Mouse (Mus musculus): ENCODE results near the gene Rexo1. TPM values are rescaled to one million over a fixed set of nuclear protein-coding genes. Genes with fewer than 3 reads are reported as not detected.

The Rexo1 gene
- total and polyA plus RNA-seq, 2 experiments from 2014 or later, result 27.6 to 51.0 TPM

- no peaks in the 10 kb centered on the region for H3K27me3 ChIP-seq (ENCODE audit: insufficient read depth, low read length)
- no peaks in the 10 kb centered on the region for H3K9me3 ChIP-seq (ENCODE audit: low read length)
- no peak overlapping the region for H3K4me3 ChIP-seq (ENCODE audit: low read length)
- H3K27ac ChIP-seq, result peak overlapping the region; percentile 62
- 82% methylated on average over 10 of the region's 10 CpGs for WGBS
- no peak for TF ChIP-seq CTCF (IDR thresholded peaks at IDR 0.05; ENCODE audit: low read depth)
- H3K4me2 ChIP-seq (ENCODE audit: low read depth, low read length), result peak overlapping the region; percentile 47; the same call in 1 of the 2 replicates
- ATAC-seq (no peak), DNase-seq (ENCODE audit: low spot score) (no peak)
- peak overlapping the region; percentile 35; the same call in 1 of the 2 replicates for H3K9ac ChIP-seq (replicated peaks; ENCODE audit: low read length)
- peaks cover 6% of the 10 kb centered on the region; the same call in 1 of the 2 replicates for H3K36me3 ChIP-seq (ENCODE audit: insufficient read depth, low read length)
- H3K4me1 ChIP-seq (ENCODE audit: insufficient read depth, low read length), result peaks cover 27% of the 10 kb centered on the region
Measured at GRCm38 (mm10) chr10:80570419-80570818, 9.1 kb upstream of the Rexo1 start.

GRCm38 (mm10) chr10:80569664-80570066 lies 8.3 kb upstream of the Rexo1 start:
- Histone ChIP-seq H3K27me3 (ENCODE audit: insufficient read depth, low read length) (no peaks in the 10 kb centered on the region), H3K4me1 (ENCODE audit: insufficient read depth, low read length) (peaks cover 24% of the 10 kb centered on the region), H3K9ac (replicated peaks; ENCODE audit: low read length) (no peak overlapping the region), H3K9me3 (ENCODE audit: low read length) (no peaks in the 10 kb centered on the region), H3K4me2 (ENCODE audit: low read depth, low read length) (no peak overlapping the region), H3K27ac (no peak overlapping the region), H3K36me3 (ENCODE audit: insufficient read depth, low read length) (peaks cover 6% of the 10 kb centered on the region; the same call in 1 of the 2 replicates), H3K4me3 (ENCODE audit: low read length) (no peak overlapping the region)
- 49% methylated on average over 10 of the region's 10 CpGs for WGBS
- TF ChIP-seq CTCF (IDR thresholded peaks at IDR 0.05; ENCODE audit: low read depth), result no peak
- ATAC-seq (no peak), DNase-seq (ENCODE audit: low spot score) (peak; percentile 18)

DNA sequence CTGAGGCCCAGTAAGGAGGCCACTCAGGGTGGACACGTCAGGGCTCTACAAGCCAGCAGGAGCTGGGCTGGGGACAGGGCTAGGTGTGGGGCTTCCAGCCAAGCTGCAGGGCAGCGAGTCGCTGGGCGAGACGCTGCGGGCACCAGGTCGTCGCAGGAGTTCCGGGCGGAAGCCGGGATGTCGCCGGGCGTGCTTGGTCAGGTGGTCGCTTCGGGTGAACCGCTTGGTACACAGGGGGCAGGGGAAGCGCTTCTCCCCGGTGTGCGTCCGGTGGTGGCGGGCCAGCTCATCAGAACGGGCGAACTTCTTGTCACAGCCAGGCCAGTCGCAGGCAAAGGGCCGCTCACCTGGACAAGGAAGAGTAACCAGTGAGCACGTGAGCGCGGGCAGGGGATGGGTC lies 7.5 kb upstream of the Rexo1 start:
- Histone ChIP-seq H3K27me3 (ENCODE audit: insufficient read depth, low read length) (no peaks in the 10 kb centered on the region), H3K4me2 (ENCODE audit: low read depth, low read length) (no peak overlapping the region), H3K9ac (replicated peaks; ENCODE audit: low read length) (no peak overlapping the region), H3K4me1 (ENCODE audit: insufficient read depth, low read length) (peaks cover 18% of the 10 kb centered on the region), H3K4me3 (ENCODE audit: low read length) (no peak overlapping the region), H3K9me3 (ENCODE audit: low read length) (no peaks in the 10 kb centered on the region), H3K27ac (no peak overlapping the region), H3K36me3 (ENCODE audit: insufficient read depth, low read length) (peaks cover 6% of the 10 kb centered on the region; the same call in 1 of the 2 replicates)
- ATAC-seq (no peak), DNase-seq (ENCODE audit: low spot score) (no peak)
- TF ChIP-seq CTCF (IDR thresholded peaks at IDR 0.05; ENCODE audit: low read depth), result no peak
- 95% methylated on average over 29 of the region's 29 CpGs for WGBS

DNA sequence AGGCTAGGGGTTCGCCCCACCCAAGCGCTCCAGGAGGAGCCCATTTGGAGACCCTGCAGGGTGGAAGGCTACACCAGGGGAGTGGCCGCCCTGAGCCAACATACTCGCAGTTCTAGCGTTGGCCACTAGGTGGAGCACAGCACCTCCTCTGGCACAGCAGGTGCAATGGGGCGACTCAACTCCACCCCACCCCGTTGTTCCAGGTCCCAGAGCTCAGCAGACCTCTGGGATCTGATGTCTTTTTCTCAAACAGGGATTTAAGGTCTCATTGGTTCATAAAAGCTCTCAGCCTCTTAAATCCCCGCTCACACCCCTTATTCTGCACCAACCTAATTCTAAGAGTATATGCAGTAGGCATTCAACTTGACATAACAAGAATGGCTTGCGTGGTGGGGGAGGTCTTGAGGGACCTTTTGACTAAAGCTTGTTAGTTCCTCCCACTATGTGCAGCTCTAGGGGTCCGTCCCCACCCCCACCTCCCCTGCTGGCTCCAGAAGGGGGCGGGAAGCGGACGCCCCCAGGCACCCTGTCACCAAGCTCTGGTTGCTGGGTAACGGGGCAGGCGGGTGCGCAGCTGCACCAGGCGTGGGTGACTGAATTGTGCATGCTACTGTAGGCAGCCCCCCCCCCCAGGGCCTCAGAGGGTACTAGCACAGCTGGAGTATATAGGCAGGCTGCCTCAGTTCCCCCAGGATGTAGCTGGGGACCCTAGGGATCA lies 5.2 kb upstream of the Rexo1 start:
- Histone ChIP-seq H3K4me1 (ENCODE audit: insufficient read depth, low read length) (peaks cover 14% of the 10 kb centered on the region), H3K36me3 (ENCODE audit: insufficient read depth, low read length) (peaks cover 6% of the 10 kb centered on the region; the same call in 1 of the 2 replicates), H3K27ac (peak overlapping the region; percentile 46), H3K9ac (replicated peaks; ENCODE audit: low read length) (no peak overlapping the region), H3K4me3 (ENCODE audit: low read length) (no peak overlapping the region), H3K4me2 (ENCODE audit: low read depth, low read length) (peak overlapping the region; percentile 42; the same call in 1 of the 2 replicates), H3K9me3 (ENCODE audit: low read length) (no peaks in the 10 kb centered on the region), H3K27me3 (ENCODE audit: insufficient read depth, low read length) (no peaks in the 10 kb centered on the region)
- TF ChIP-seq CTCF (IDR thresholded peaks at IDR 0.05; ENCODE audit: low read depth), result peak; percentile 98
- ATAC-seq, result peak; percentile 50
- DNase-seq (ENCODE audit: low spot score), result peak; percentile 87
- WGBS, result 12% methylated on average over 17 of the region's 17 CpGs

- no peak for DNase-seq (ENCODE audit: low spot score)
- H3K36me3 ChIP-seq (ENCODE audit: insufficient read depth, low read length), result no peaks in the 10 kb centered on the region
- H3K27ac ChIP-seq, result peak overlapping the region; percentile 94; the same call in 1 of the 2 replicates
- ATAC-seq, result no peak
- H3K4me2 ChIP-seq (ENCODE audit: low read depth, low read length), result peak overlapping the region; percentile 86
- peak overlapping the region; percentile 100 for H3K4me3 ChIP-seq (ENCODE audit: low read length)
- peaks cover 9% of the 10 kb centered on the region for H3K4me1 ChIP-seq (ENCODE audit: insufficient read depth, low read length)
- H3K9ac ChIP-seq (replicated peaks; ENCODE audit: low read length), result peak overlapping the region; percentile 98
- H3K9me3 ChIP-seq (ENCODE audit: low read length), result no peaks in the 10 kb centered on the region
- WGBS, result 1% methylated on average over 13 of the region's 13 CpGs
- no peaks in the 10 kb centered on the region for H3K27me3 ChIP-seq (ENCODE audit: insufficient read depth, low read length)
- TF ChIP-seq CTCF (IDR thresholded peaks at IDR 0.05; ENCODE audit: low read depth), result no peak
Measured at GRCm38 (mm10) chr10:80560621-80561020, 739 bp downstream of the Rexo1 start.

DNA sequence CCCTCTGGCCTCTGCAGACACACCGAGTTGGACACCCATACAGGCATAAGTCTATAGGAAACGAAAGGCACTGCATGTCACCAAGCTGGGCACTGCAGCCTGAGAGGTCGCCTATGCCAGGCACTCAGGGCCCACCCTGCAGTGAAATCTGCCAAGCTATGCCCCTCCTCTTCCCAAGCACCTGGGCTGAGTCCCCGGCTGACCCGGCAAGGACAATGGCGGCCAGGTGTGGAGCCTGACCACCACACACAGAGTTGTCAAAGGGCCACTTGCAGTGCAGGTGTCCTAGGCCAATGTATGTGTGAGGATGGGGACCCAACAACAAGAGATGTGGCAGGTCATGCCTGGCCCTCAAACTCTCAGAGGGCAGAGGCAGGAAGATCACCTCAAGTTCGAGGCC lies 1.9 kb downstream of the Rexo1 start:
- Histone ChIP-seq H3K4me3 (ENCODE audit: low read length) (no peak overlapping the region), H3K27ac (no peak overlapping the region), H3K36me3 (ENCODE audit: insufficient read depth, low read length) (no peaks in the 10 kb centered on the region), H3K9me3 (ENCODE audit: low read length) (no peaks in the 10 kb centered on the region), H3K4me2 (ENCODE audit: low read depth, low read length) (0 out of 2 replicates have a peak overlapping the region, but pooled peaks have one; percentile 86), H3K9ac (replicated peaks; ENCODE audit: low read length) (0 out of 2 replicates have a peak overlapping the region, but pooled peaks have one; percentile 21), H3K27me3 (ENCODE audit: insufficient read depth, low read length) (no peaks in the 10 kb centered on the region), H3K4me1 (ENCODE audit: insufficient read depth, low read length) (peaks cover 9% of the 10 kb centered on the region)
- ATAC-seq (no peak), DNase-seq (ENCODE audit: low spot score) (no peak)
- no peak for TF ChIP-seq CTCF (IDR thresholded peaks at IDR 0.05; ENCODE audit: low read depth)
- 90% methylated on average over 7 of the region's 7 CpGs for WGBS
